Mouse (Mus musculus) adrenal gland, postnatal 25 days (tissue): Measurements from ENCODE around the gene Mlip. TPM values are rescaled to one million over a fixed set of nuclear protein-coding genes. Genes with fewer than 3 reads are reported as not detected.
"Not testable (repeated sequence)": the region's sequence is repeated elsewhere in the genome, so short reads cannot be mapped to it uniquely, and the experiment has no call there.

Experiments used
- DNase-seq: peaks from one replicate; pipeline ENCODE4 v3.0.0; 2021; ENCODE audit warnings: mixed read lengths
- total RNA-seq: library from RNA; stranded (reverse); gene quantifications from 2 replicates; pipeline ENCODE4 v1.2.3, GENCODE M21; 2021

Mlip gene
- total RNA-seq, 1 experiment from 2014 or later: 1.0 TPM

DNA sequence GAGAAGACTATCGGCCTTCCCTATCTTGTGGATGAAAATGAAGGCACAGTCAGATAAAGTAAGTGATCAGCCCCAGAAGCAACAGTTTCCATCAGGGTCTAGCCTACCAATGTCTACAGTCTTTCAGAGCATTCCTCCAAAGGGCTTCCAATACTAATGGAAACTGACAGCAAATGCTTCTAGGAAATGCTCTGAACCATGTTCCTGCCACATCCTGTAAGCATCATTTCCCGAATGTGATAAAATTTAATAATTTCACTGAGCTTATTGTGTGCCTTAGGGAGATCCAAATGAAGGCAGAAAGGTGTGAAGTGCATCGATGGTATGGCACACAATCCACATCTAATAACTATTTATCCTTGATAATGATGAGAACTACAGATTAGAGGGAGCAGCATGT, 173.3 kb downstream of the Mlip start:
- no peak for DNase-seq

DNA sequence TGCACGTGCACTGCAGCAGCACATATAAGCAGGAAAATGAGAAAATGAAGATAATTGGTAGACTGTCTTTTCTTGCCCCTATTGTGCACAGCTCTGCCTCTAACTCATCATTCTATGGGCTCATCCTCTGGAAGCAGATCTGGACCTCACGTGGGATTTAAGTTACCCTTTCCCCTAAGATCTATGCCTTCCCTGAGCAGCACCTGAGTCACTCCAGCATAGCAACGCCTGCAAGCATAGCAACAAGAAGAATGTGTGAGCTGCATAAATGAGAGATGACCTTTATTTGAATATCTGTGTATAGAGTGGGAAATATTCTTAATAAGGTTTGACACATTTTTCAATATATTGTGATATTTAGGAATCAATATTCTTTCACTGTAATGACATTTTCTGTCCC, 176.9 kb downstream of the Mlip start:
- no peak for DNase-seq

DNA sequence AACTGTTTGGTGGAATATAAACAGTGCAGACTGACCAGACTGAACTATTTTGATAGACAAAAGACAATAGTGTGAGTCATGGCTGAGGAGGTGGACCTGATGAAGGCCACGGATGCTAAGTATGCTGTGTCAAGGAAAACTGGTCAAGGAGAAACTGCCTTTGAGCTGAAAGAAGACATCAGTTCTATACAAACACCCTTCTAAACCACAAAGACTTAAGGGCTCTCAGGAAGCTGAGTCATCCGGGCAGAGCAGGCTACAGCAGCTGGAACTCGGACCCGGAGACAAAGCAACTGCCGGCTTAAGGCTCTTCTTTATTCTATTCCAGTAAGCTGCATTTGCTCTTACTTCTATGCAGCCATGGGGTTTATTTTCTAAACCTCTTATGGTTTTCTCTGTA, 180.7 kb downstream of the Mlip start:
- no peak for DNase-seq

DNA sequence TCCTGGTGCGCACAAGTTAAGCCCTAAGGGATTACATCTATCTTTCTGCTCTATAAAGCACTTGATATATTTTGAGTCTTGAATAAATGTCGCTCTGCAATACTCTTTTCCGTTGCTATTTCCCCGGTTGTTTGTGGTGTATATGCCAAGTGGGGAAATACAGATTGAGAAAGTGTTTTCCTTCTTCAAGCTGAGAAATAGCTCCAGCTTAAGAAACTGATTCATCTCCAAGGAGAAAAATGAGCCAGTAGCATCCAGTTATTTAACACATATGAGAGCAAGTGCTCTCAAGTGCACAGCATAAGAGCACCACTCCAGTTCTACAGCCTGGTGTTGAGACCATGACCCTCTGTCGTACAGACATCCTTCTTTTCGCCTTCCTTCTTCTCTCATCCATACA, 186.9 kb downstream of the Mlip start:
- DNase-seq: no peak

DNA sequence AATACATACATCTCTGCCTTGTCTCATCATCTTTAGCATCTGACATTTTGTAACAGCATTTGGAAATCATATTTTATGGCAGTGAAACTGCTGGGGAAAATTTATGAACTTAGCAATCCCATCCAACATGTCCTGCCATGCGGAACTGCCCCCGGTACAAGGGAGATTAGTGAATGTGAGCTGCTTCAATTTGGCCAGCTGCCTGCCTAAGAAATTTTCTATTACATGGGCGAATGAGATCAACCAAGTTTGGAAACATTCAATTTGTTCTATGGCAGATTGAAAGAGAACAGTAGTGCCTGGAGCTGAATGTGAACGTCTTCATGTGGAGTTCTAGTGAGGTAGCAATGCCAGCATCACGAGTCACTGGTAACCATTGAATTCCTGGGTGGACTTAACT, 191.0 kb downstream of the Mlip start:
- DNase-seq: no peak

DNA sequence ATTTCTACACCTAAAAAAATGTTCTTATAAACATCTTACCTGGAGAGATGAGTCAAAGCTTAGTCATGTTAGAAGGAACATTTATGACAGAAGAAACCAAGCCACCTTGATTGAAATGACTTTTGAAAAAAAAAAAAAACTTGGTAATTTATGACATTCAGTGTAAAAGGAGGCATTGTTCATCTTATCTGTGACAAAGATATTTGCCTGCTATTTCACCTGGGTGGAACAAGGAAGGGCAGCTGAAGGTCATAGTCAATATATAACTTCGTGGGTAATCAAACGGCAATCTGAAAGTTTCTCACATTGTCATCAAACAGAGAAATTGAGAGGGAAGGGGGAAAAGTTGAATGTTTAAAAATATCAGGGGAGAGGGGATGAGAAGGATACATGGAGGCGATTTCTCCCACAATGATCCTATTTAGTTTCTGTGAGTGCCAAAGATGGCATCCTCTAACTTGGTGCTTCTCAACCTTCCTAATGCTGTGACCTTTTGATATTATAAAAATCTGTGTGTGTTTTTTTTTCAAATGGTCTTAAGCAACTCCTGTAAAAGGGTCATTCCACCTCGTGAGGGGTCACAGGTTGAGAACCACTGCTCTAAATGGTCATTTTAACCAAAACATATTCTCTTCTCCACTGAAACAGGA, 192.4 kb downstream of the Mlip start:
- DNase-seq: no peak

DNA sequence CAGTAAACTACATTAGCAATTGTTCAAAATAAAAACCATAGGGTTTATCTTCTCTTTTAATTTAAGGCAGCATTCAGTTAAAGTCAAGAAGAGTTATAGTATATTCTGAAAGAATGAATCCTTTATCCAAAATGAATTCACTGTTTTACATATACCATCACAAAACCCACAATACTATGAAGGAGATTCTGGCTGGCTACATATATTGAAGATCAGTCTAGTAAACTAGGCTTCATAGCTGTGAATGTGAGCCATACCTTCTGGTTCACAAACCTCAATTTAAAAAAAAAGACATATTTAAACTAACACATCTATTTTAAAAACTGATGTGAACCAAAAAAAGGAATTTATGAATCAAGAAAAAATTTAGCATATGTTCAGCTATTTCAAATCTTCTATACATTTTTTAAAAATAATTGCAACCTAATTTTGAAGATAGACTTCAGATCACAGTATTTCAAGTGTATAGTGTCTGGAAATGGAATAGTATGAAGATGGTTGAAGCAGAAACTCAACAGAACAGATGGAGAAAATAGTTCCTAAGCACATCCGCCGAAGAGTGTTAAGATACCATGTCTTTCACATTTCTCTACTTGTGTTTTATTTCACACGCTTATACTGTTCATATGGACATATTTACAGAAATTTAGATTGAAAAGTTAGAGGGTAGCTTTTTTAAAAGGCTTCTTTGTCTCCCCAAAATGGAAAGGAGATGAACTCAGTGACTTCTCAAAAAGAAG, 204.1 kb downstream of the Mlip start:
- no peak for DNase-seq

DNA sequence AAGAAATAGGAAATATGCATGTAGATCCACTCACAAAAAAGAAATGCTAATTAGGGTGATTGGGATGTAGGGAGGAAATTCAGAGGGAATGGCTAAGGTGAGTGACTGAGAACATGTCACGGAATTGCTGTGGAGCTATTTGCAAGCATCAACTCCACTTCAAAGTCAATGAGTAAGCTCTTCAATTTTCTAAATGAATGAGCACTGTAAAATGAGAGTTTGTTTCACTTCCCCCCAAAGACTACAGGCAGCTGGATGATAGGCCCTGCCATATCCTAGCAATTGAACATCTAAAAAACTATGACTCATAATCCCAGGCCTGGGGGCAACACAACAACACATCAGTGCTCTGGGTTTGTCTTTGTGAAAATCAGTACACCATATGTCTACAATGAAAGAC, 233.0 kb downstream of the Mlip start:
- DNase-seq: no peak

DNA sequence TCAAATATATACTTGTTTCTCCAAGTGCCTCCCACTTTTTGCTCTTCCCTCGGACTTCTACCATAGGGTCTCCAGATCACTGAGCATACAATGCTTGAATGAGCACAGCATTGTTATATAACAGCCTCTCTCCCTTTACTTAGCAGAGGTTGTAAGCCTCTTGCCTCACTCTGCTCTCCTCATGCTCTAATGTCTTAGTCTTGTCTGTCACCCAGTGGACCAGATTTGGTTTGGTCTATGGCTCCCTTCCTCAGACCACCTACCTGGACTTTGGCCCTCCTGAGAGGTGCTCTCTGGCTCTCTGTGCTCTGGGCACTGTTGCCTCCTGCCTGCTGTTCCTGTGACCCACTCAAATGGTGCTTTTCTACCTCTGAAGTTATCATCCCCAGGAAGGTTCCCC, 255.9 kb downstream of the Mlip start:
- DNase-seq: no peak

DNA sequence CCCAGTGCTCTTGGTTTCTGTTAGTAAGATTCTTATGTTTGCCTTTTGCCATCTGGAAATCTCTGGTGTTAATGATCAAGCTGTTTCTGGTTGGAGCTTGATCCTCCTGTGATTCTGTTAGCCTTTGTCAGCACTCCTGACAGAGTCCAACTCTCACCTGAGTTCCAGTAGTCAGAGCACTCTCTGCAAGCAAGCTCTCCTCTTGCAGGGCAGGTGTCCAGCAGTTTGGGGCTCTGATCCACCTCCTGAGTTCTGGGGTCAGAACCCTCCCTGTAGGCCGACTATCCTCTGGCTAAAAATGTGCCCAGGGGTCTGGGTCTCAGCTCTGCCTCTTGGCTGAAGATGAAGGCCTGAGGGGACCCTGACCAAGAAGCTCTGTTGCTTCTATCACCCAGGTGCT, 269.5 kb downstream of the Mlip start:
- DNase-seq: not testable (repeated sequence)

DNA sequence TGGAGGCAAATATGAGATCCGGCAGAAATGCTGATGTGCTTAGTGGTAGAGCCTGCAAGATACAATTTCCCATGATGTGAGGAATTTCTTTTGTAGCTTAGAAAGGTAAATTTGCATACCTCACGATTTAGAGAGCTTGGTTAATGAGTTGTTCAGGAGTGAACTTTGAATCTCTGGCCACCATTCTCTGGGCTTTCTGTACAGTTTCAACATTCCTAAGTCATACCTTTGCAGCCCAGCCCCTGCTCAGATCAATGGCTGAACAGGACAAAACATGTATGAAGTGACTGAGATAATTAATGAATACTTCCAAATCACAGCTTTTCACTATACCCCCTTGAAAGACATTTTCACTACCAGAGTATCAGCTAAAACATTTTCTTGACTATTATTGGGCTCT, 281.1 kb downstream of the Mlip start:
- DNase-seq: no peak

DNA sequence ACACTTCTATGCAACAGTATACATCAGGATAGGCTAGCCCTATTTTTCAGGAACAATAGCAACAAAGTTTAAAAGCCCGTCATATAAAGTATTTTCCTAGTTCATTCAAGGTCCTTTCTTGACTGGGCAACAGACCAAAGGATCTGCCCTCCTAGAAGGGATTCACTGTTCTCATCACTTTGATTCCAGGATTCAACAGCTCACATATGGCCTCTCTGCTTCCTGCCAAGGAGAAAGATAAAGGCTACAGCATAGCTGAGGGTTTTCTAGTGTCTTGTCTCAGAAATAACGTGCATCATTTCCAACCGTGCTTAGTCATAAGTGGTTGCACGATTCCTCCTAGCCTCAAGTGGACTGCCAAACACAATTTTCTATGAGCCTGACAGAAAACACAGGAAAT, 296.2 kb downstream of the Mlip start:
- DNase-seq: no peak

DNA sequence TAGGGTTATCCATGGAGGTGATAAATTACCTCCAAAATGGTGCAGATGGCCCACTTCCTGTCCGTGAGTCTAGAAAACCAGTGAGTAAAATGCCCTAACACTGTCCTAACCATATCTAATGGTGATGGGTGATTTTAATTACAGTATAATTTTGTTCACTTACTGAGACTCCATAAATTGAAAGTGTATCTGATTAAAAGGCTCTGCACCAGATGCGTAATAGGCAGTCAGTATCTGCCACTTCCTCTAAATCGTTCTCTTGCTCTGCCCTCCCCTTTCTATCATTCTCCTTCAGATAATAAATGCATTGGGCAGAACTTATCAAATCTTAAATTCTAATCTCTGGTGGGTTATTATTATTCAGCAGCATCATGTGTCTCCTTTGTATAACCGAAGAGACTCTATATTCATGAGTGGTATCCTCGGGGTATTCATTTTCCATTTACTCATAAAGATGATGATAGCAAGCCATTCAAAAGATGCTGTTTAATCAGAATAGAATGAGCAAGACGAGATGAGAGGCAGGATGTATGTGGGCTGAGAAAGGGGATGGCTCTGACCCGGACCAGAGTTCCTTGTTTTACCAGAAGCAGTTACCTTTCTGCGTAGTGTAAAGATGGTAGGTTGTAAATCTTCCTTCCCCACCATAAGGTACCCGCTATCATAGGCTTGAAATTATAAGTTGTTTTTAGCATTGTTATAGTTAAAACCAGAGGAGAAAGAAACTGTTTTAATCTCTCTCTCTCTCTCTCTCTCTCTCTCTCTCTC, 298.2 kb downstream of the Mlip start:
- DNase-seq: no peak

Other genes starting within 250 kb of the Mlip start
- 12.8 and 15.4 TPM in 2 replicates for gene Lrrc1, start 191.9 kb upstream of the Mlip start, total RNA-seq